Mouse (Mus musculus) heart, embryonic 16.5 days (tissue): ENCODE data around the gene Ptpn3. TPM values are rescaled to one million over a fixed set of nuclear protein-coding genes. Genes with fewer than 3 reads are reported as not detected.

Experiments
- polyA plus RNA-seq: library from polyadenylated mRNA; unstranded; fragments of >200 nt; fragmentation: Nextera tagmentation; extraction: Ambion mirVana; gene quantifications from 2 replicates; pipeline ENCODE4 v1.2.1, GENCODE M21; 2015

The Ptpn3 gene
- polyA plus RNA-seq, 1 experiment from 2014 or later, result 2.3 TPM

Other genes with a start within 250 kb of the Ptpn3 start
- gene Epb41l4b, start 158.4 kb downstream of the Ptpn3 start, polyA plus RNA-seq, result 0.56 and 1.0 TPM in 2 replicates
- 11.8 and 14.3 TPM in 2 replicates for gene Palm2, start 132.4 kb upstream of the Ptpn3 start, polyA plus RNA-seq